Mouse (Mus musculus): ENCODE measurements around the gene Mroh8.

- TF ChIP-seq MAX (IDR thresholded peaks at IDR 0.05; ENCODE audit: low read length) (no peak), MYB (IDR thresholded peaks at IDR 0.05; ENCODE audit: low read depth, low read length) (no peak), POLR2A (IDR thresholded peaks at IDR 0.05; ENCODE audit: control insufficient read depth in 1 of 2, insufficient read depth in 1 of 2, low read depth in 1 of 2, low read length in 2 of 2, poor library complexity in 1 of 2) (no peak), TAL1 (IDR thresholded peaks at IDR 0.05; ENCODE audit: low read length) (no peak), CTCF (IDR thresholded peaks at IDR 0.05 in 2 of 3, conservative IDR thresholded peaks at IDR 0.05 in 1 of 3; ENCODE audit: control insufficient read depth in 1 of 3, insufficient read depth in 1 of 3, low read depth in 2 of 3, low read length in 3 of 3, poor library complexity in 1 of 3, severe bottlenecking in 1 of 3) (no peak), EP300 (IDR thresholded peaks at IDR 0.05; ENCODE audit: low read depth in 1 of 2, low read length in 2 of 2) (no peak), BHLHE40 (IDR thresholded peaks at IDR 0.05; ENCODE audit: borderline replicate concordance, low read depth, low read length) (no peak)
These were observed 106.4 kb downstream of the Mroh8 start for GRCm38 (mm10) chr2:157172984-157173383.
